Mouse (Mus musculus) C2C12 (cell line): ENCODE results near the gene Cldn10.

ENCODE experiments used
- CEBPB ChIP-seq: IDR thresholded peaks from one replicate; pipeline ENCODE4 v1.6.1; 2011; ENCODE audit warnings: low read depth, mild to moderate bottlenecking, control low read depth, moderate library complexity
- CTCF ChIP-seq: IDR thresholded peaks from one replicate; pipeline ENCODE4 v1.5.1; 2011; ENCODE audit not compliant: control insufficient read depth, insufficient read depth, insufficient read length
- USF1 ChIP-seq: IDR thresholded peaks from one replicate; pipeline ENCODE4 v1.6.1; 2011; ENCODE audit warnings: low read depth, mild to moderate bottlenecking, control low read depth, moderate library complexity

GRCm38 (mm10) chr14:118884250-118884556, 96.5 kb downstream of the Cldn10 start:
- TF ChIP-seq CEBPB (no peak), USF1 (no peak), CTCF (no peak)
